Mouse (Mus musculus): ENCODE measurements around the gene Smap2. TPM values are rescaled to one million over a fixed set of nuclear protein-coding genes. Genes with fewer than 3 reads are reported as not detected.

The Smap2 gene
- total RNA-seq, 2 experiments from 2014 or later: 16.1 to 16.3 TPM

- DNase-seq: no peak
- intact Hi-C loops (cut with DNase I; ENCODE audit: low total_unique reads): no loop called here
Observed at GRCm38 (mm10) chr4:120993025-120993424, 24.0 kb downstream of the Smap2 start.

- no peak for DNase-seq
- intact Hi-C loops (cut with DNase I; ENCODE audit: low total_unique reads): no loop called here
Observed at GRCm38 (mm10) chr4:120992284-120992683, 24.8 kb downstream of the Smap2 start.

- intact Hi-C loops (cut with DNase I; ENCODE audit: low total_unique reads): loop anchor here (2.0 kb wide), 1 partner anchor 29 kb away; the partner anchor contains the start of gene Smap2
- DNase-seq: no peak
Observed at GRCm38 (mm10) chr4:120987319-120987718, 29.7 kb downstream of the Smap2 start.

- intact Hi-C loops (cut with DNase I; ENCODE audit: low total_unique reads): loop anchor here (2.0 kb wide), 1 partner anchor 30 kb away; the partner anchor contains the start of gene Smap2
- peak; percentile 23 for DNase-seq
Observed at GRCm38 (mm10) chr4:120986446-120986845, 30.6 kb downstream of the Smap2 start.

GRCm38 (mm10) chr4:120978221-120978620 is 38.8 kb downstream of the Smap2 start:
- intact Hi-C loops (cut with DNase I; ENCODE audit: low total_unique reads): no loop called here
- DNase-seq: no peak

- intact Hi-C loops (cut with DNase I; ENCODE audit: low total_unique reads): no loop called here
- no peak for DNase-seq
Observed at GRCm38 (mm10) chr4:120975428-120975734, 41.7 kb downstream of the Smap2 start.

GRCm38 (mm10) chr4:120974711-120975427 is 42.2 kb downstream of the Smap2 start:
- intact Hi-C loops (cut with DNase I; ENCODE audit: low total_unique reads): no loop called here
- no peak for DNase-seq

- no peak for DNase-seq
- intact Hi-C loops (cut with DNase I; ENCODE audit: low total_unique reads): no loop called here
Observed at GRCm38 (mm10) chr4:120971842-120972241, 45.2 kb downstream of the Smap2 start.

GRCm38 (mm10) chr4:120969382-120970146 is 47.5 kb downstream of the Smap2 start:
- intact Hi-C loops (cut with DNase I; ENCODE audit: low total_unique reads): no loop called here
- no peak for DNase-seq

GRCm38 (mm10) chr4:120968486-120968885 is 48.6 kb downstream of the Smap2 start:
- intact Hi-C loops (cut with DNase I; ENCODE audit: low total_unique reads): no loop called here
- no peak for DNase-seq

- DNase-seq: no peak
- intact Hi-C loops (cut with DNase I; ENCODE audit: low total_unique reads): no loop called here
Observed at GRCm38 (mm10) chr4:120955586-120955985, 61.5 kb downstream of the Smap2 start.

GRCm38 (mm10) chr4:120953667-120954066 is 63.4 kb downstream of the Smap2 start:
- intact Hi-C loops (cut with DNase I; ENCODE audit: low total_unique reads): no loop called here

GRCm38 (mm10) chr4:120953038-120953437 is 64.0 kb downstream of the Smap2 start:
- intact Hi-C loops (cut with DNase I; ENCODE audit: low total_unique reads): no loop called here
- DNase-seq: no peak

More at GRCm38 (mm10) chr4:120953667-120954066, 63.4 kb downstream of the Smap2 start:
- DNase-seq: no peak

GRCm38 (mm10) chr4:120952163-120952562 is 64.9 kb downstream of the Smap2 start:
- no peak for DNase-seq
- intact Hi-C loops (cut with DNase I; ENCODE audit: low total_unique reads): no loop called here

GRCm38 (mm10) chr4:120951428-120951973 is 65.5 kb downstream of the Smap2 start, which contains the start of gene Zfp69:
Gene Zfp69, minus strand, starts transcription at chr4:120951699.
- DNase-seq: peak; percentile 93
- intact Hi-C loops (cut with DNase I; ENCODE audit: low total_unique reads): no loop called here

- DNase-seq: no peak
- intact Hi-C loops (cut with DNase I; ENCODE audit: low total_unique reads): no loop called here
Observed at GRCm38 (mm10) chr4:120950763-120951427, 66.2 kb downstream of the Smap2 start.

- intact Hi-C loops (cut with DNase I; ENCODE audit: low total_unique reads): no loop called here
- DNase-seq: peak; percentile 15
Observed at GRCm38 (mm10) chr4:120948938-120949337, 68.1 kb downstream of the Smap2 start.

- intact Hi-C loops (cut with DNase I; ENCODE audit: low total_unique reads): no loop called here
- no peak for DNase-seq
Observed at GRCm38 (mm10) chr4:120935006-120935405, 82.0 kb downstream of the Smap2 start.

GRCm38 (mm10) chr4:120930736-120931135 is 86.3 kb downstream of the Smap2 start:
- no peak for DNase-seq
- intact Hi-C loops (cut with DNase I; ENCODE audit: low total_unique reads): no loop called here

GRCm38 (mm10) chr4:120928686-120929085 is 88.4 kb downstream of the Smap2 start:
- peak; percentile 14 for DNase-seq
- intact Hi-C loops (cut with DNase I; ENCODE audit: low total_unique reads): no loop called here
